Mouse (Mus musculus): Measurements from ENCODE around the gene Cpsf4l.
"Not testable (repeated sequence)": the region's sequence is repeated elsewhere in the genome, so short reads cannot be mapped to it uniquely, and the experiment has no call there.

Cpsf4l gene

DNA sequence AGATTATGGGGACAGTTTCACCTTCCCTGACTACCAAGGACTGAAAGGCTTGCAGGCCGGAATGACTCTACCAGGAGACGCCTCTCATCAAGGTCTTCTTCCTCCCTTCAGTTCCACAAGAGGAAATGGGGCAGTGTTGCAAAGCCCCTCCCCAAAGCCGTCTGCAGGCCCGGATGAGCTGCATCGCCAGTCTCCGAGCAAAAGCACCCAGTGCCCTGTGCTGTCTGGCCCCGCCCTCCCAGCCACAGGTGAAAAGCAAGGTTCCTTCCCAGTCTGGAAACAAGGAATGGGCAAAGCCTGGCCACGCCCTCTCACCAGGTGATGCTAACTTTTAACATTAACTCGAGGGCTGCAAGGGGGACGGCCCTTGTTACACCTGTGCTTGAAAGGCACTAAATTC lies 43.2 kb downstream of the Cpsf4l start:
- DNase-seq (ENCODE audit: low read depth, low spot score) = no peak

GRCm38 (mm10) chr11:113666205-113666604 lies 43.6 kb downstream of the Cpsf4l start:
- DNase-seq (ENCODE audit: low read depth, low spot score) = no peak

GRCm38 (mm10) chr11:113664279-113664678 lies 45.5 kb downstream of the Cpsf4l start:
- no peak for DNase-seq (ENCODE audit: low read depth, low spot score)

GRCm38 (mm10) chr11:113661835-113662351 lies 47.9 kb downstream of the Cpsf4l start:
- DNase-seq (ENCODE audit: low read depth, low spot score) = no peak

- DNase-seq (ENCODE audit: low read depth, low spot score) = no peak
Measured at GRCm38 (mm10) chr11:113660940-113661339, 48.9 kb downstream of the Cpsf4l start.

GRCm38 (mm10) chr11:113660213-113660612 lies 49.6 kb downstream of the Cpsf4l start:
- not testable (repeated sequence) for DNase-seq (ENCODE audit: low read depth, low spot score)

DNA sequence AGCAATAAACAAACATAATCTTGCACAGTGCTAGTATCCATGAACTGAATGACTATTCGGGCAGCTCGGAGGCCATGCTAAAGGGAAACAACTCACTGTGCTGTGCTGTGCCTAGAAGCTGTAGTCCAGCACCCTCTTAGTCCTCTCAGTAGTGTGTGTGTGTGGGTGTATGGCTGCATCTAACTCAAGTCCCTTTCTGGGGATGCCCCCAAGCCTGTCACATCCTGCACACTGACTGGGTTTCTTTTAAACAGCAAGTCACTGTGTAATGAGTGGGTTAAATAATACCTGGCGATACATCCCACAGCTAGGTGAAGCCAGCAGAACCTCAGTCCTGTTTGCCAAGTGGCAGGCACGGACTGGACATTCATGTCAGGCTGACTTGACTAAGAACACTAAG lies 51.1 kb downstream of the Cpsf4l start:
- DNase-seq (ENCODE audit: low read depth, low spot score) = no peak

DNA sequence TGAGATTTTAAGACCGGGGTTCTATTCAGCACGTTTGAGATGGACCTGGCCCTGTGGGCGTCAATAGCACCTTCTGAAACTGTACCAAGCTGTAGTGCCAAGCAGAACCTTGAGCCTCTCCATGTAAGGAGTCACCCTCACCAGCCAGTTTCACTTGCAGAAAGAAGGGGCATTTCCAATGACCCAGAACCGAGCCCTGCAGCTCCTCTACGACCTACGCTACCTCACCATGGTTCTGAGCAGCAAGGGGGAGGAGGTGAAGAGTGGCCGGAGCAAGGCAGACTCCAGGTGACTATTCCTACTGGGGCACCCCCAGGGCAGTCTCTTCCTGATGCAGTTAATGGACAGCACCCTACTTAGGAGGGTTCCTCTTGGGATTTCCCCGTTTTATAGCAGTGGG lies 51.5 kb downstream of the Cpsf4l start:
- DNase-seq (ENCODE audit: low read depth, low spot score) = no peak

DNA sequence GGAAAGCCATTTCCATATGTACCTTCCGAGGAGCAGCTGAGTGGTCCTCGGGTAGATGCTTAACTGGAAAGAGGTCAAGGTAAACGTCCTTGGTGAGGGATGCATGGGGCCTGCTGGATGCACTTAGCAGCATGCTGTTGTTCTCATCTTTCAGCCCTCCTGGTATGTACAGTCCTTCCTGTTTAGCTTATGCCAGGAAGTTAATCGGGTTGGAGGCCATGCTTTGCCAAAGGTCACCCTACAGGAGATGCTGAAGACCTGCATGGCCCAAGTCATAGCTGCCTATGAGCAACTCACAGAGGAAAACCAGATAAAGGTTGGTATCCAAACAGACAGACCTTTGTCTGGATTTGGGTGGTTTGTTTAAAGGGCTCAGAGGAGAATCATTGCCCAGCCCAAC lies 52.6 kb downstream of the Cpsf4l start:
- DNase-seq (ENCODE audit: low read depth, low spot score) = no peak

- no peak for DNase-seq (ENCODE audit: low read depth, low spot score)
Measured at GRCm38 (mm10) chr11:113656511-113656932, 53.3 kb downstream of the Cpsf4l start.

GRCm38 (mm10) chr11:113654561-113655270 lies 55.1 kb downstream of the Cpsf4l start:
- DNase-seq (ENCODE audit: low read depth, low spot score) = peak; percentile 72

GRCm38 (mm10) chr11:113654105-113654504 lies 55.7 kb downstream of the Cpsf4l start:
- DNase-seq (ENCODE audit: low read depth, low spot score) = no peak

DNA sequence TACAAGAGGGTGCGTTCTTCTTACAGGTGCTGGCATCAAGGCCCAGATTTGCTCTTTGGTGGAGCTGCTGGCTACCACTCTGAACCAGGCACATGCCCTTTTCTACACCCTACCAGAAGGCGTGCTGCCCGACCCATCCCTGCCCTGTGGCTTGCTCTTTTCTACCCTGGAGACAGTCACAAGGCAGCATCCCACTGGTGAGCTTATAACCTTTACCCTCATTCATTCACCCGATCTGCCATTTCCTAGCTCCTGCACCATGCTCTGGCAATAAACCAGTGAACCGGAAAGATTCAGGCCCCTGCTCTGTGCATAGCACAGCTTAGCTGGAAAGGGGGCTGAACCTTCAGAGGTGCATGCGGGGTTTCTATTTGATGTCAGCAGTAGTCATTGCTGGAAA lies 57.3 kb downstream of the Cpsf4l start:
- no peak for DNase-seq (ENCODE audit: low read depth, low spot score)

- peak; percentile 43 for DNase-seq (ENCODE audit: low read depth, low spot score)
Measured at GRCm38 (mm10) chr11:113651907-113652273, 57.9 kb downstream of the Cpsf4l start.

GRCm38 (mm10) chr11:113651206-113651906 lies 58.5 kb downstream of the Cpsf4l start:
- DNase-seq (ENCODE audit: low read depth, low spot score) = no peak

DNA sequence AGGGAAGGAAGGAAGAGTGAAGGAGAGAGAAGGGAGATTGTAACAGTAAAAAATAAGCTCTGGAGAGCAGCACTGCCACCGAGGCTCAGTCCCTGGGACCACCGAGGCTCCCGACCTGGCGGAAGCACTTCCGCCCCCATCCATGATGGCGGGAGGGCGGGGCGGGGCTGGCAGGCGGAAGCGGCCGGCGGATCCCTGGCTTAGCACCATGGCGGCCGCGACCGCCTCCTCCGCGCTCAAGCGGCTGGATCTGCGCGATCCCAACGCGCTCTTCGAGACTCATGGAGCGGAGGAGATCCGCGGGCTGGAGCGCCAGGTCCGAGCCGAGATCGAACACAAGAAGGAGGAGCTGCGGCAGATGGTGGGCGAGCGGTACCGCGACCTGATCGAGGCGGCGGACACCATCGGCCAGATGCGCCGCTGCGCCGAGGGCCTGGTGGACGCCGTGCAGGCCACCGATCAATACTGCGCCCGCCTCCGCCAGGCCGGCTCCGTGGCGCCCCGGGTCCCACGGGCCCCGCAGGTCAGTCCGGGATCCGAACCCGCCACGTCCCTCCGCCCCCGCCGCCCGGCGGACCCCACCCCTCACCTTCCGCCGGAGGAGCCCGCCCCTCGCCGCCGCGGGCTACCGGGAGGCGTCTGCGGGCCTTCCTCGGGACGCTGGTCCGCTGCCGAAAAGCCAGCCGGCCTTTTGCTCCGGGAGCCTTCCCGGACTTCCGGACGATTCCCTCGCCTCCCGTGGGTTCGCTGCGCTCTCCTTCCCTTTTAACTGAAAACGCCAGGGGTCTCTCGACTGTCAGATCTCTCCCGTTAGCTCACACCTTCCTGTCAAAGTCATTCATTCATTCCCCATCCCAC lies 60.2 kb downstream of the Cpsf4l start, which contains the start of gene Slc39a11:
Slc39a11 (minus strand) TSS at position 727 of the 858 bp plus-strand sequence.
- peak; percentile 62 for DNase-seq (ENCODE audit: low read depth, low spot score)

GRCm38 (mm10) chr11:113648690-113649352 lies 61.0 kb downstream of the Cpsf4l start, which contains the start of gene Cog1:
Cog1 (plus strand) TSS chr11:113649169.
- no peak for DNase-seq (ENCODE audit: low read depth, low spot score)

All from forelimb bud, embryonic 11.5 days (tissue).